ENCODE assay signal across 8 mouse cellular contexts in the genomic region with DNA sequence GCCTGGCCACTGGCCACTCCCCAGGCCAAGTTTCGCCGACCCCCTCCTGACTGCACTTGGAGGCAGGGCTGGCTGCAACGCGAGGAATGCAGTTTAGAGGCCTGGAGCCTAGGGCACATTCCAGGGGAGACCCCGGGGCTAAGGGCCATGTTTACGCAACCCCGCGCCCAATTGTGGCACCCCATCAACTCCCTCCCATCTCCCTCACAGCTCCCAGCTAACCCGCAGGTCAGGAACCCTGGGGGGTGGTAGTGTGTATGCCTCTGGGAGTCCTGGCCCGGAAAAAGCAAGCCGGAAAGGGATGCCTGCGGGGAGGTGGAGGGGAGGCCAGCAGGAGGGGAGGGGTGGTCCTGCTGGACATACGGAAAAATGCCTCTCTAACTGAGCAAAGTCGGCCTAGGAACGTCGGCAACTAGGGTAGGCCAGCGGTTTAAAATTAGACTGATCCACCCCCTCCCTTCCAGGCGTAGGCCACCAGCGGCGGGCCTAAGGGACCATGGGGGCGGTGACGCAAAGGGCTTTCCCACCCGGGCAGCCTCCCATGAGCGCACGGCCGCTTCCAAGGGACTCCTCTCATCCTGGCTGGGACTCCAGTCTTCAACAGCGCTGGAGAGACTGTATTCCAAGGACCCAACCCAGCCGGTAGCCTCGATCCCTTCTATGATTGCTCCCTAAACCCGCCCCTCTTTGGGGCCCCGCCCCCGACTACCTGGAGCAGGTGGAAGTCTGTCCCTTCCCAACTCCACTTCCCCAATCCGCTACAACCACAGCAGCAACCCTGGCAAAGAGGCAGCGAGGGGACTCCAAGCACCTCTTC. TPM values are rescaled to one million over a fixed set of nuclear protein-coding genes. Genes with fewer than 3 reads are reported as not detected.
DNase-seq lines count a peak whose midpoint lies in the region; ATAC-seq and TF ChIP-seq lines count a peak whose summit lies in the region.

No protein-coding gene starts in this region.

- peaks cover 97% of the 10 kb centered on the region for H3K79me2 ChIP-seq in C2C12 (ENCODE audit: control insufficient read depth, insufficient read depth)

- peaks cover 19% of the 10 kb centered on the region for H3K36me3 ChIP-seq in C2C12 (ENCODE audit: control insufficient read depth, insufficient read depth)
- no peaks in the 10 kb centered on the region for H3K36me3 ChIP-seq in embryonic facial prominence, embryonic 14.5 days (ENCODE audit: control insufficient read depth, insufficient read depth, low read length)
- no peaks in the 10 kb centered on the region for H3K36me3 ChIP-seq in heart, embryonic 12.5 days
- H3K36me3 ChIP-seq in kidney, embryonic 16.5 days (ENCODE audit: insufficient read depth, low read length), result no peaks in the 10 kb centered on the region
- no peaks in the 10 kb centered on the region for H3K36me3 ChIP-seq in lung, postnatal 0 days (ENCODE audit: insufficient read depth, low read length)

- H3K27me3 ChIP-seq in C2C12 (ENCODE audit: control insufficient read depth, insufficient read depth, insufficient read length), result no peaks in the 10 kb centered on the region
- no peaks in the 10 kb centered on the region for H3K27me3 ChIP-seq in embryonic facial prominence, embryonic 14.5 days (replicated peaks; ENCODE audit: control insufficient read depth, insufficient read depth, low read length)
- H3K27me3 ChIP-seq in heart, embryonic 12.5 days (replicated peaks), result no peaks in the 10 kb centered on the region; the same call in 1 of the 2 replicates
- H3K27me3 ChIP-seq in kidney, embryonic 16.5 days (ENCODE audit: insufficient read depth, low read length), result peaks cover 11% of the 10 kb centered on the region
- H3K27me3 ChIP-seq in lung, postnatal 0 days (replicated peaks; ENCODE audit: insufficient read depth, low read length), result no peaks in the 10 kb centered on the region

- peak overlapping the region; percentile 77 for H3K4me3 ChIP-seq in C2C12 (ENCODE audit: insufficient read depth, poor library complexity, severe bottlenecking)
- H3K4me3 ChIP-seq in embryonic facial prominence, embryonic 14.5 days (ENCODE audit: low read depth, low read length), result peak overlapping the region; percentile 51
- H3K4me3 ChIP-seq in heart, embryonic 12.5 days, result peak overlapping the region; percentile 78
- H3K4me3 ChIP-seq in kidney, embryonic 16.5 days (ENCODE audit: low read length), result peak overlapping the region; percentile 76
- peak overlapping the region; percentile 57 for H3K4me3 ChIP-seq in lung, postnatal 0 days (ENCODE audit: low read depth, low read length)

- peak overlapping the region; percentile 66 for H3ac ChIP-seq in C2C12 (ENCODE audit: control insufficient read depth, insufficient read length, low read depth)

- H3K4me2 ChIP-seq in embryonic facial prominence, embryonic 14.5 days (ENCODE audit: low read depth, low read length), result peak overlapping the region; percentile 98
- H3K4me2 ChIP-seq in heart, embryonic 12.5 days, result peak overlapping the region; percentile 99
- peak overlapping the region; percentile 98 for H3K4me2 ChIP-seq in kidney, embryonic 16.5 days (replicated peaks; ENCODE audit: low read depth, low read length)
- H3K4me2 ChIP-seq in lung, postnatal 0 days (replicated peaks; ENCODE audit: low read depth, low read length), result peak overlapping the region; percentile 100

- TF ChIP-seq EP300 in lung, postnatal 0 days (IDR thresholded peaks at IDR 0.05), result peak; percentile 82

- peak; percentile 70 for DNase-seq in ZHBTc4 (ENCODE audit: low read depth, low spot score)
- peak; percentile 57 for DNase-seq in embryonic facial prominence, embryonic 14.5 days (ENCODE audit: low spot score)
- peak; percentile 92 for DNase-seq in lung, postnatal 0 days (ENCODE audit: low spot score)
- peak; percentile 60 for DNase-seq in ovary, postnatal 36 days (ENCODE audit: low spot score)
- no peak for DNase-seq in layer of hippocampus, adult 9-11 months

- no peaks in the 10 kb centered on the region for H3K9me3 ChIP-seq in embryonic facial prominence, embryonic 14.5 days (ENCODE audit: control insufficient read depth, low read length)
- H3K9me3 ChIP-seq in heart, embryonic 12.5 days (replicated peaks), result no peaks in the 10 kb centered on the region
- no peaks in the 10 kb centered on the region for H3K9me3 ChIP-seq in kidney, embryonic 16.5 days (ENCODE audit: low read length)
- no peaks in the 10 kb centered on the region for H3K9me3 ChIP-seq in lung, postnatal 0 days (ENCODE audit: low read length)

- no peak for TF ChIP-seq CTCF in C2C12 (IDR thresholded peaks at IDR 0.05; ENCODE audit: control insufficient read depth, insufficient read depth, insufficient read length)
- no peak for TF ChIP-seq CTCF in lung, postnatal 0 days (IDR thresholded peaks at IDR 0.05)

- WGBS in embryonic facial prominence, embryonic 14.5 days, result 1% methylated on average over 23 of the region's 34 CpGs
- WGBS in heart, embryonic 12.5 days, result under 1% methylated on average over 34 of the region's 34 CpGs
- WGBS in kidney, embryonic 16.5 days, result under 1% methylated on average over 34 of the region's 34 CpGs
- WGBS in lung, postnatal 0 days, result under 1% methylated on average over 30 of the region's 34 CpGs

- peak overlapping the region; percentile 65 for H3K27ac ChIP-seq in embryonic facial prominence, embryonic 14.5 days (replicated peaks; ENCODE audit: low read depth, low read length)
- peak overlapping the region; percentile 92 for H3K27ac ChIP-seq in heart, embryonic 12.5 days (ENCODE audit: poor library complexity, severe bottlenecking)
- peak overlapping the region; percentile 92 for H3K27ac ChIP-seq in kidney, embryonic 16.5 days (ENCODE audit: low read length)
- H3K27ac ChIP-seq in lung, postnatal 0 days (ENCODE audit: low read length), result peak overlapping the region; percentile 87

- peak overlapping the region; percentile 57 for H3K9ac ChIP-seq in embryonic facial prominence, embryonic 14.5 days (ENCODE audit: low read depth, low read length)
- peak overlapping the region; percentile 88 for H3K9ac ChIP-seq in heart, embryonic 12.5 days
- H3K9ac ChIP-seq in kidney, embryonic 16.5 days (replicated peaks; ENCODE audit: low read length), result peak overlapping the region; percentile 83
- H3K9ac ChIP-seq in lung, postnatal 0 days (replicated peaks; ENCODE audit: low read depth), result peak overlapping the region; percentile 64

- peak; percentile 10 for ATAC-seq in embryonic facial prominence, embryonic 14.5 days (ENCODE audit: low read depth)
- peak; percentile 40 for ATAC-seq in heart, embryonic 12.5 days (ENCODE audit: insufficient number of reproducible peaks, low FRiP score)
- ATAC-seq in kidney, embryonic 16.5 days (ENCODE audit: low FRiP score, low TSS enrichment), result peak; percentile 57
- ATAC-seq in lung, postnatal 0 days, result peak; percentile 57

- H3K4me1 ChIP-seq in embryonic facial prominence, embryonic 14.5 days (ENCODE audit: control insufficient read depth, insufficient read depth, low read length), result peaks cover 24% of the 10 kb centered on the region
- peaks cover 56% of the 10 kb centered on the region for H3K4me1 ChIP-seq in heart, embryonic 12.5 days (replicated peaks)
- peaks cover 36% of the 10 kb centered on the region for H3K4me1 ChIP-seq in kidney, embryonic 16.5 days (ENCODE audit: insufficient read depth, low read length)
- peaks cover 25% of the 10 kb centered on the region for H3K4me1 ChIP-seq in lung, postnatal 0 days (ENCODE audit: insufficient read depth, low read depth, low read length)

- peaks cover 69% of the 10 kb centered on the region for H3K79me3 ChIP-seq in C2C12 (ENCODE audit: low read depth)

TF ChIP-seq in C2C12, 6 proteins besides CTCF, POLR2A, EP300 and RAD21 (continues in another document):
- TF ChIP-seq FOSL1 (IDR thresholded peaks at IDR 0.05; ENCODE audit: insufficient read depth, low read length, poor library complexity, severe bottlenecking) (no peak), MYOD1 (IDR thresholded peaks at IDR 0.05; ENCODE audit: control insufficient read depth, insufficient read length, low read depth) (no peak), USF1 (IDR thresholded peaks at IDR 0.05; ENCODE audit: low read depth) (no peak)

RNA-seq across cellular contexts. Expression of gene Fhod1, which starts 0.9 kb away (rescaled TPM):
- 30.7 TPM for polyA plus RNA-seq in C2C12 (2012; fragmentation: generic; extraction: Trizol)
- 2.4 and 2.7 TPM in 2 replicates for polyA plus RNA-seq in embryonic facial prominence, embryonic 14.5 days (2014; fragmentation: Nextera tagmentation; extraction: Ambion mirVana)
- polyA plus RNA-seq in heart, embryonic 12.5 days (2016; fragmentation: Nextera tagmentation; extraction: Ambion mirVana), result 1.6 and 2.0 TPM in 2 replicates
- polyA plus RNA-seq in kidney, embryonic 16.5 days (2015; fragmentation: Nextera tagmentation; extraction: Ambion mirVana), result 3.7 and 4.6 TPM in 2 replicates
- 8.7 and 10.5 TPM in 2 replicates for polyA plus RNA-seq in lung, postnatal 0 days (2015; fragmentation: Nextera tagmentation; extraction: Ambion mirVana)

RNA-seq across cellular contexts. Expression of gene Slc9a5, which starts 1.8 kb away (rescaled TPM):
- 6.6 TPM for polyA plus RNA-seq in C2C12 (2012; fragmentation: generic; extraction: Trizol)
- 3.0 and 3.3 TPM in 2 replicates for polyA plus RNA-seq in embryonic facial prominence, embryonic 14.5 days (2014; fragmentation: Nextera tagmentation; extraction: Ambion mirVana)
- 1.6 and 2.0 TPM in 2 replicates for polyA plus RNA-seq in heart, embryonic 12.5 days (2016; fragmentation: Nextera tagmentation; extraction: Ambion mirVana)
- 2.5 and 3.1 TPM in 2 replicates for polyA plus RNA-seq in kidney, embryonic 16.5 days (2015; fragmentation: Nextera tagmentation; extraction: Ambion mirVana)
- 1.7 and 1.9 TPM in 2 replicates for polyA plus RNA-seq in lung, postnatal 0 days (2015; fragmentation: Nextera tagmentation; extraction: Ambion mirVana)

RNA-seq across cellular contexts. Expression of gene Tmem208, which starts 20.7 kb away (rescaled TPM):
- 122 TPM for polyA plus RNA-seq in C2C12 (2012; fragmentation: generic; extraction: Trizol)
- polyA plus RNA-seq in embryonic facial prominence, embryonic 14.5 days (2014; fragmentation: Nextera tagmentation; extraction: Ambion mirVana), result 112 and 132 TPM in 2 replicates
- 73.5 and 80.7 TPM in 2 replicates for polyA plus RNA-seq in heart, embryonic 12.5 days (2016; fragmentation: Nextera tagmentation; extraction: Ambion mirVana)
- polyA plus RNA-seq in kidney, embryonic 16.5 days (2015; fragmentation: Nextera tagmentation; extraction: Ambion mirVana), result 120 and 136 TPM in 2 replicates
- 116 and 141 TPM in 2 replicates for polyA plus RNA-seq in lung, postnatal 0 days (2015; fragmentation: Nextera tagmentation; extraction: Ambion mirVana)

RNA-seq across cellular contexts. Expression of gene Lrrc29, which starts 20.7 kb away (rescaled TPM):
- 0.69 TPM for polyA plus RNA-seq in C2C12 (2012; fragmentation: generic; extraction: Trizol)
- 1.4 and 2.4 TPM in 2 replicates for polyA plus RNA-seq in embryonic facial prominence, embryonic 14.5 days (2014; fragmentation: Nextera tagmentation; extraction: Ambion mirVana)
- polyA plus RNA-seq in heart, embryonic 12.5 days (2016; fragmentation: Nextera tagmentation; extraction: Ambion mirVana), result 1.3 TPM in 2 replicates
- polyA plus RNA-seq in kidney, embryonic 16.5 days (2015; fragmentation: Nextera tagmentation; extraction: Ambion mirVana), result 2.2 and 2.4 TPM in 2 replicates
- polyA plus RNA-seq in lung, postnatal 0 days (2015; fragmentation: Nextera tagmentation; extraction: Ambion mirVana), result 4.2 and 7.5 TPM in 2 replicates

RNA-seq across cellular contexts. Expression of gene Plekhg4, which starts 26.3 kb away (rescaled TPM):
- polyA plus RNA-seq in C2C12 (2012; fragmentation: generic; extraction: Trizol), result 2.0 TPM
- 0.25 and 0.63 TPM in 2 replicates for polyA plus RNA-seq in embryonic facial prominence, embryonic 14.5 days (2014; fragmentation: Nextera tagmentation; extraction: Ambion mirVana)
- 0.23 TPM in 1 of 2 replicates, not detected in the other for polyA plus RNA-seq in heart, embryonic 12.5 days (2016; fragmentation: Nextera tagmentation; extraction: Ambion mirVana)
- polyA plus RNA-seq in kidney, embryonic 16.5 days (2015; fragmentation: Nextera tagmentation; extraction: Ambion mirVana), result 0.32 and 0.37 TPM in 2 replicates
- 0.20 and 0.26 TPM in 2 replicates for polyA plus RNA-seq in lung, postnatal 0 days (2015; fragmentation: Nextera tagmentation; extraction: Ambion mirVana)
